Mouse (Mus musculus): ENCODE data around the gene Atrn.
A peak's percentile ranks its signal among the peaks of the same experiment; 100 is the strongest.

Gene Atrn

GRCm38 (mm10) chr2:130905751-130906583, at the start of gene Atrn, which contains the start of gene 4930402H24Rik:
Gene Atrn (plus strand): TSS chr2:130906495.
Gene 4930402H24Rik (minus strand): TSS chr2:130906406.
- peak; percentile 93 to 96 for DNase-seq

GRCm38 (mm10) chr2:130862091-130862490, 44.2 kb upstream of the Atrn start:
- no peak for DNase-seq

GRCm38 (mm10) chr2:130870916-130871315, 35.4 kb upstream of the Atrn start:
- no peak for DNase-seq

GRCm38 (mm10) chr2:130877376-130877775, 28.9 kb upstream of the Atrn start:
- DNase-seq: no peak

- DNase-seq: no peak
Observed at GRCm38 (mm10) chr2:130886983-130887382, 19.3 kb upstream of the Atrn start.

GRCm38 (mm10) chr2:130887456-130887855, 18.8 kb upstream of the Atrn start:
- no peak for DNase-seq

- DNase-seq: no peak
Observed at GRCm38 (mm10) chr2:130896944-130897343, 9.4 kb upstream of the Atrn start.

GRCm38 (mm10) chr2:130897856-130898255, 8.4 kb upstream of the Atrn start:
- DNase-seq: peak; percentile 42 to 71

- DNase-seq: peak; percentile 8 to 38
Observed at GRCm38 (mm10) chr2:130898783-130899182, 7.5 kb upstream of the Atrn start.

- peak; percentile 13 to 58 for DNase-seq
Observed at GRCm38 (mm10) chr2:130906584-130907315, 455 bp downstream of the Atrn start.

- DNase-seq: no peak
Observed at GRCm38 (mm10) chr2:130911691-130912090, 5.4 kb downstream of the Atrn start.

- DNase-seq: no peak
Observed at GRCm38 (mm10) chr2:130914873-130915272, 8.6 kb downstream of the Atrn start.

GRCm38 (mm10) chr2:130916521-130917147, 10.3 kb downstream of the Atrn start:
- no peak for DNase-seq

- DNase-seq: no peak
Observed at GRCm38 (mm10) chr2:130917686-130918085, 11.4 kb downstream of the Atrn start.

- no peak for DNase-seq
Observed at GRCm38 (mm10) chr2:130919062-130919593, 12.8 kb downstream of the Atrn start.

GRCm38 (mm10) chr2:130924950-130925349, 18.7 kb downstream of the Atrn start:
- DNase-seq: no peak

- DNase-seq: peak; percentile 34 to 65
Observed at GRCm38 (mm10) chr2:130928031-130928430, 21.7 kb downstream of the Atrn start.

GRCm38 (mm10) chr2:130928530-130928929, 22.2 kb downstream of the Atrn start:
- no peak for DNase-seq

- DNase-seq: no peak
Observed at GRCm38 (mm10) chr2:130929994-130930393, 23.7 kb downstream of the Atrn start.

- DNase-seq: no peak
Observed at GRCm38 (mm10) chr2:130932865-130933264, 26.6 kb downstream of the Atrn start.

GRCm38 (mm10) chr2:130949781-130950180, 43.5 kb downstream of the Atrn start:
- DNase-seq: peak; percentile 20 to 50

GRCm38 (mm10) chr2:130950548-130950947, 44.3 kb downstream of the Atrn start:
- peak; percentile 89 to 97 for DNase-seq

- DNase-seq: no peak
Observed at GRCm38 (mm10) chr2:130958906-130959305, 52.6 kb downstream of the Atrn start.

Measured in kidney, postnatal 25 days (tissue).